In genomic region chr3:101516781-101517499, GRCm38 (mm10) we compare ENCODE assay signal across 7 mouse cellular contexts.
A peak's percentile ranks its signal among the peaks of the same experiment; 100 is the strongest.
DNase-seq lines count a peak whose midpoint lies in the region; ATAC-seq lines count a peak whose summit lies in the region.

No protein-coding gene starts in this region.

- peak overlapping the region; percentile 38; the same call in 1 of the 2 replicates for H3K4me2 ChIP-seq in intestine, embryonic 16.5 days (ENCODE audit: low read depth, low read length)
- peak overlapping the region; percentile 1; the same call in 1 of the 2 replicates for H3K4me2 ChIP-seq in liver, embryonic 13.5 days
- no peak overlapping the region for H3K4me2 ChIP-seq in stomach, embryonic 15.5 days

- peak overlapping the region; percentile 98 for H3K27ac ChIP-seq in intestine, embryonic 16.5 days (ENCODE audit: low read length)
- H3K27ac ChIP-seq in liver, embryonic 13.5 days: peak overlapping the region; percentile 78
- H3K27ac ChIP-seq in stomach, embryonic 15.5 days: peak overlapping the region; percentile 85

- DNase-seq in 416B (ENCODE audit: low read depth) (peak; percentile 62), NIH3T3 (ENCODE audit: low read depth) (peak; percentile 67)
- no peak for DNase-seq in liver, embryonic 13.5 days
- no peak for DNase-seq in thymus, postnatal 10 days (ENCODE audit: low spot score in 2 of 2)
- DNase-seq in spleen, postnatal 14 days (ENCODE audit: low spot score in 2 of 2): no peak

- ATAC-seq in intestine, embryonic 16.5 days: peak; percentile 86
- ATAC-seq in liver, embryonic 13.5 days (ENCODE audit: low read depth): peak; percentile 71
- ATAC-seq in stomach, embryonic 15.5 days (ENCODE audit: insufficient read depth, low FRiP score, low read depth): peak; percentile 62

- no peaks in the 10 kb centered on the region for H3K9me3 ChIP-seq in intestine, embryonic 16.5 days (ENCODE audit: control insufficient read depth, low read length)
- H3K9me3 ChIP-seq in liver, embryonic 13.5 days (replicated peaks): no peaks in the 10 kb centered on the region
- H3K9me3 ChIP-seq in stomach, embryonic 15.5 days: no peaks in the 10 kb centered on the region

- H3K9ac ChIP-seq in intestine, embryonic 16.5 days (ENCODE audit: low read depth, low read length): peak overlapping the region; percentile 63
- H3K9ac ChIP-seq in liver, embryonic 13.5 days: no peak overlapping the region
- no peak overlapping the region for H3K9ac ChIP-seq in stomach, embryonic 15.5 days

- H3K36me3 ChIP-seq in intestine, embryonic 16.5 days (ENCODE audit: control insufficient read depth, insufficient read depth, low read length): no peaks in the 10 kb centered on the region
- H3K36me3 ChIP-seq in liver, embryonic 13.5 days: no peaks in the 10 kb centered on the region
- no peaks in the 10 kb centered on the region for H3K36me3 ChIP-seq in stomach, embryonic 15.5 days

- H3K4me1 ChIP-seq in intestine, embryonic 16.5 days (ENCODE audit: control insufficient read depth, insufficient read depth, low read length): peaks cover 51% of the 10 kb centered on the region
- H3K4me1 ChIP-seq in liver, embryonic 13.5 days (replicated peaks): peaks cover 33% of the 10 kb centered on the region
- H3K4me1 ChIP-seq in stomach, embryonic 15.5 days: peaks cover 23% of the 10 kb centered on the region

- 44% methylated on average over 15 of the region's 15 CpGs for WGBS in intestine, embryonic 16.5 days
- 51% methylated on average over 15 of the region's 15 CpGs for WGBS in liver, embryonic 13.5 days (ENCODE audit: insufficient replicate concordance)
- 55% methylated on average over 15 of the region's 15 CpGs for WGBS in stomach, embryonic 15.5 days

- H3K27me3 ChIP-seq in intestine, embryonic 16.5 days (replicated peaks; ENCODE audit: control insufficient read depth, insufficient read depth, low read length): no peaks in the 10 kb centered on the region
- no peaks in the 10 kb centered on the region for H3K27me3 ChIP-seq in liver, embryonic 13.5 days
- H3K27me3 ChIP-seq in stomach, embryonic 15.5 days (replicated peaks): no peaks in the 10 kb centered on the region

- H3K4me3 ChIP-seq in intestine, embryonic 16.5 days (ENCODE audit: low read length): no peak overlapping the region; the same call in 1 of the 2 replicates
- no peak overlapping the region for H3K4me3 ChIP-seq in liver, embryonic 13.5 days (replicated peaks)
- no peak overlapping the region for H3K4me3 ChIP-seq in stomach, embryonic 15.5 days (replicated peaks)

Comparison
In these comparisons a context has a peak if more than half of its experiments do, and no peak if none do; other contexts are left out.
1. DNase-seq: peak in 416B (single experiment) and NIH3T3 (single experiment); none in liver, embryonic 13.5 days (single experiment), thymus, postnatal 10 days (0 of 2) and spleen, postnatal 14 days (0 of 2).
2. Peak in every context shown above with its lines, with median percentiles within 50 percentile points of each other: ATAC-seq and H3K27ac ChIP-seq.